Mouse (Mus musculus) cerebellum, adult 2 months (tissue): ENCODE data around the gene Stom. TPM values are rescaled to one million over a fixed set of nuclear protein-coding genes. Genes with fewer than 3 reads are reported as not detected.

ENCODE experiments used
- DNase-seq, 2 experiments: peaks; one replicate each; pipeline ENCODE4 v3.0.0; 2021
- H3K27ac ChIP-seq: fragments of 200-500 bp; 2 replicates; pipeline ENCODE4 v1.5.1; 2012; ENCODE audit warnings: low read length, control low read depth, inconsistent platforms; ENCODE audit not compliant: insufficient read depth
- H3K27me3 ChIP-seq: fragments of 200-500 bp; 2 replicates; pipeline ENCODE4 v1.6.1; 2012; ENCODE audit warnings: inconsistent platforms, mild to moderate bottlenecking, low read length, moderate library complexity; ENCODE audit not compliant: control insufficient read depth, insufficient read depth
- H3K4me1 ChIP-seq: fragments of 200-500 bp; 2 replicates; pipeline ENCODE4 v1.6.1; 2011; ENCODE audit warnings: low read length; ENCODE audit not compliant: control insufficient read depth, insufficient read depth
- H3K4me3 ChIP-seq: fragments of 200-500 bp; replicated peaks from 2 replicates; pipeline ENCODE3; 2011; ENCODE audit warnings: mild to moderate bottlenecking, low read depth, low read length, control low read depth; ENCODE audit not compliant: insufficient read depth
- CTCF ChIP-seq: fragments of 200-500 bp; IDR thresholded peaks from 2 replicates; pipeline ENCODE4 v1.5.1; 2011; ENCODE audit warnings: low read depth, mild to moderate bottlenecking, control low read depth, low read length, moderate library complexity, borderline replicate concordance; ENCODE audit not compliant: insufficient read depth
- POLR2A ChIP-seq: fragments of 200-500 bp; IDR thresholded peaks from 2 replicates; pipeline ENCODE4 v1.6.1; 2011; ENCODE audit warnings: low read length, control low read depth, borderline replicate concordance; ENCODE audit not compliant: insufficient read depth
- WGBS: fragments of 180-500 bp; shearing (Covaris S2); methylation state at CpG from one replicate; pipeline ENCODE4 v1.1.7; 2018; 5-methylcytosine and 5-hydroxymethylcytosine counted together
- polyA plus RNA-seq: library from polyadenylated mRNA; depleted of rRNA; stranded (reverse); fragments of >200 nt; gene quantifications from 2 replicates; pipeline ENCODE4 v1.2.3, GENCODE M21; 2012

Gene Stom
- polyA plus RNA-seq, 1 experiment, result 14.9 TPM

DNA sequence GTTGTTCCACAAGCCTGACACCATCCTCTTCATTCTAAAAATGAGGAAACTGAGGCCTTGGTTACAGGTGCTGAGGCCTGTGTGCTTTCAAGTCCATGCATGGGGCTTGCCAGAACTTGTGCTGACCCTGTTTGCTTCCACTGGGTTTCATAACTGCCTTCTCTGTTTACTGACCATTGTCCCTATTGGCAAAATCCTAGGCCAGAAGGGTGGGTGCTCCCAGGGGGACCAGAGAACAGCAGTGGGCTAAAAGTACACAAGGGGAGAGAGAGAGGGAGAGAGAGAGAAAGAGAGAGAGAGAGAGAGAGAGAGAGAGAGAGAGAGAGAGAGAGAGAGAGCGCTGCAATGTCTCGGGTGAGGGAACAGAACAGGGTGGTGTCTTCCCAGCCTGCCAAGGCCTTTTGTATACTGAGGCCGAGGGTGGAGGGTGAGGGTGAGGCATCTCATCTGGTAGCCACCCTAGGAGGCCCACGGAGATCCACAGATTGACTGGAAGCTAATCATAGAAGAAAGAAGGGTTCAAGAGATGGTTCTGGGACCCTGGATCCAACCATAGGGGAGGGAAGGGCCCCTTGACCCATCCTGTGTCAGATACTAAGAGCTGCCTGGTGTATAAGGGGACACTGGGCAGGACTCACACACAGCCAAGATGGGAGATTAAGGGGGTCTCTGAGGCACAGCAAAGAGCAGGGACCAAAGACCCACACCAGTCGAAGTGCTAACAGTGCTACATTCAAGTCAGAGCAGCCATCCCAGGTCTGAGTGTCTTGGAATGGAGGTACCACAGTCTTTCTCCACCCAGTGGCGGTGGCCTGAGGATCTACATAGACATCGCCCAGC lies 58.2 kb downstream of the Stom start:
- no peak overlapping the region for H3K4me3 ChIP-seq
- no peak for TF ChIP-seq POLR2A
- no peak for TF ChIP-seq CTCF
- H3K4me1 ChIP-seq, result no peaks in the 10 kb centered on the region
- no peaks in the 10 kb centered on the region; the same call in 1 of the 2 replicates for H3K27me3 ChIP-seq
- DNase-seq, result no peak
- 84% methylated on average over 7 of the region's 7 CpGs for WGBS
- no peak overlapping the region; the same call in 1 of the 2 replicates for H3K27ac ChIP-seq

DNA sequence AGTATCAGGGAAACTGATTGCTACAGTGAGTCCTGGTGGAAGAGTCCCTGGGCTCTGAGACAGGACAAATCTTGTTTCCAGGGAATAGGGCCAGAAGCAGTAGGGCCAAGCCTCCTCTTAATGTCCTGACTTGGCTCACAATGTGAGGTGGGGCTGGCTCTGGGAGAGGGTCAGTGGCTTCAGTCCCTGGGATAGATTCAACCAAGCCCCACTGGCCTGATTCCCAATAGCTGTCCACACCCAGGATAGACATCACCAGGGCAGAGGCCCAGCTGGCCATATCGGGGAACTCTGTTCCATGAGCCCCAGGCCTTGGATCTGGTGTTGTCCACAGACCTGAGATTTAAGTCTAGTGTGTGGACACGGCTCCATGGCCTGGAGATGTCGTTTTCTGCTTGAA lies 59.1 kb downstream of the Stom start:
- H3K4me3 ChIP-seq, result no peak overlapping the region
- DNase-seq, result peak in 1 of 2 experiments; percentile 32
- no peaks in the 10 kb centered on the region; the same call in 1 of the 2 replicates for H3K27me3 ChIP-seq
- no peak for TF ChIP-seq CTCF
- TF ChIP-seq POLR2A, result no peak
- 32% methylated on average over 3 of the region's 3 CpGs for WGBS
- no peak overlapping the region for H3K27ac ChIP-seq
- no peaks in the 10 kb centered on the region for H3K4me1 ChIP-seq

DNA sequence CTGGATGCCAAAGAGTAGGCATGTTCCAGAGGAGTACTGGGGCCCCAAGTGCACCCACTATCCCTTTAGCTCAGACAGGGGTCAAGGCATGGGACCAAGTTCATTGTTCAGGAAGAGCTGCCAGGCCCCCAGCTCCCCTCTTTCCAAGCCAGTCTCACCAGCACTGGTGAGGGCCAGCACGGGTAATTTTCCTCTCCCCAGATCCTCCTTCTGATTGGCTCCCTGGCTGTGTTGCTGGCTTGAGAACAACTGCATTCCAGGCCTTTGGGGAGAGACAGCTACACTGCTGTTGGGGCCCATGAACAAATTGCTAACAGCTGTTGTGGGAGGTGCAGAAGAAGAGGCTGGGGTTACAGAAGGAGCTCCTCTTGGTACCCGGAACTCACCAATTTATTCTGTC lies 63.2 kb downstream of the Stom start:
- 13% methylated on average over 2 of the region's 2 CpGs for WGBS
- H3K4me3 ChIP-seq, result no peak overlapping the region
- no peaks in the 10 kb centered on the region for H3K4me1 ChIP-seq
- no peaks in the 10 kb centered on the region for H3K27me3 ChIP-seq
- peak in 1 of 2 experiments; percentile 33 for DNase-seq
- H3K27ac ChIP-seq, result no peak overlapping the region
- TF ChIP-seq CTCF (no peak), POLR2A (no peak)

DNA sequence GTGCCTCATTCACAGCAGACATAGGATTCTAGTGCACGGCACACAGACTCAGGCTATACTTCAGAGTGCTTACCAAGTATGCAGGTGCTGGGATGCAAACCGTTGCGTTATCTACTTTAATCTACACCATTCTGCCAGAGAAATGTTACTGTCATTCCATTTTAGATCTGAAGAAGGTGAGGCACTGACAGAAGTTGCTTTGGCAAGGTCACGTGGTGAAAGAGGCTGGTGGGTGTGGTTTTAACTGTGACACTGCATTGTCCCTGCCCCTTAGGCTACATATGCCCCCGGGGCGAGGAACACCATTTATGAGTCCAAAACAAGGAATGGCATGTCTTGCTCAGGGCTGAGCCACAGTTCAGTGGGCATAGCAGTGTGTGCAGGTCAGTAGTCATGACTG lies 63.9 kb downstream of the Stom start:
- no peak for DNase-seq
- Histone ChIP-seq H3K27me3 (no peaks in the 10 kb centered on the region), H3K4me3 (no peak overlapping the region), H3K27ac (no peak overlapping the region), H3K4me1 (no peaks in the 10 kb centered on the region)
- WGBS, result 85% methylated on average over 6 of the region's 6 CpGs
- no peak for TF ChIP-seq CTCF
- no peak for TF ChIP-seq POLR2A

DNA sequence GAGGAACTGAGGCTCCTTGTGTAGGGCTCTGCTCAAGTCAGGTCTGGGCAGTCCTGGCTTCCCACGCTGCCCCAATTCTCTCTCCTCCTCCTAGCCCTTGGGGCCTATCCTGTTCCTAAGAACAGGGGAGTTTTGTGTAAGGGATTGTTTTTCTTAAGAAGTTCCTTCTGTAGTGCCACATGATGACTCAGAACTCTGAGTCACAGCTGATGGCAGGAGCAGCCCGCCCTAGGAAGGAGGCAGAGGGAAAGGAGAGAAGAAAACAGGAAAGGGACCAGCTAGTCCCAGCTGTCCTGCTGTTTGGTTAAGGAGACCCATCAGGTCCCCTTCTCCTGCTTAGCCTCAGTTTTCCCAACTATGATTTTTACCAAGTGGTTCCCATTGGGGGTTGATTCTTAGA lies 65.0 kb downstream of the Stom start:
- H3K27me3 ChIP-seq, result no peaks in the 10 kb centered on the region
- H3K4me3 ChIP-seq, result no peak overlapping the region
- no peak for DNase-seq
- WGBS, result 96% methylated on average over 2 of the region's 2 CpGs
- H3K4me1 ChIP-seq, result no peaks in the 10 kb centered on the region
- no peak overlapping the region for H3K27ac ChIP-seq
- no peak for TF ChIP-seq CTCF
- no peak for TF ChIP-seq POLR2A

DNA sequence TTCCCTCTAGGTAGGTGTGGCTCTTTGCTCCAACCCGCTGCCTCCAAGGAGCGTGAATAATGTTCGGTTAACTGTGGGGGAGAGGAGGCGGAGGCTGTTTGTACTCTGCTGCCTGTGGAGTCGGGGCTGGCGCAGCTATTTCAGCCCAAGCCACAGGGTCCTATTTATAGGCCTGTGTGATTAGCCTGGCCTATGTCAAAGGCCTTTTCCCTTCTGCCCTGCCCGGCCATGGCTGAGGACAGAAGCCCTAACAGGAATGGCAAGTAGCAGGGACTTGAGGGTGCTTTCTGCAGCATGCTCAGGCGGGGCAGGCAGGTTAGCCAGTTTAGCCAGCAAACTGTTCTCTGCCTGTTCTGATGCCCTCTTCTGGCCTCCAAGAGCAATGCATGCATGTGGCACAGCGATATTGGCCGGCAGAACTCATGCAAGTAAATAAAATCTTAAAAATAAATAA lies 66.2 kb downstream of the Stom start:
- Histone ChIP-seq H3K4me3 (no peak overlapping the region), H3K4me1 (no peaks in the 10 kb centered on the region), H3K27ac (no peak overlapping the region), H3K27me3 (no peaks in the 10 kb centered on the region)
- DNase-seq, result peak; percentile 45 to 56
- 7% methylated on average over 10 of the region's 10 CpGs for WGBS
- TF ChIP-seq POLR2A, result no peak
- peak; percentile 79 for TF ChIP-seq CTCF

DNA sequence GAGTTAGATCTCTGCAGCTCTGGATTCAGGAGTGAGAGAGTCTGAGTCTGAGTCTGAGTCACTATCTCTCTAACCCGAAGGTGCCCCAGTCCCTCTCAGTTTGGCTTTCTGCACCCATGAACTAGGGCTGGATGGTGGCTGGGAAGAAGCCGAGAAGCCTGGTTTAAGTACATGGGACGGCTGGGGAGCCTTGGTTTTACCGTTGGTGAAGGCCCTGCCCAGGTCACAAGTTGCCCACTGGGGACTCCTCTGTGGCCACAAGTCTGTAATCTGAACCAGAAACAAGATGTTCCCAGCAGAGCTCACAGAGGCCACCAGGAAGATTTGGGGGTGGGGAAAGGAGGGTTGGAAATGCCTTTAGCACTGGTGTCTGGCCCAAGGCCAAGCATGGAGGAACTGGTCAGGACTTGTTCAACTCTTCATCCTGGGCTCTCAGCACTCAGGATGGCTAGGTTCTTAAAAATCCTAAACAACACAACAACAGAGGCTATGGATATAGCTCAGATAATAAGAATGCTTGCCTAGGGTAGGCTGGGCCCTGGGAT lies 67.0 kb downstream of the Stom start:
- Histone ChIP-seq H3K27ac (no peak overlapping the region), H3K27me3 (no peaks in the 10 kb centered on the region), H3K4me3 (no peak overlapping the region), H3K4me1 (no peaks in the 10 kb centered on the region)
- TF ChIP-seq POLR2A (no peak), CTCF (no peak)
- WGBS, result 77% methylated on average over 4 of the region's 4 CpGs
- no peak for DNase-seq

DNA sequence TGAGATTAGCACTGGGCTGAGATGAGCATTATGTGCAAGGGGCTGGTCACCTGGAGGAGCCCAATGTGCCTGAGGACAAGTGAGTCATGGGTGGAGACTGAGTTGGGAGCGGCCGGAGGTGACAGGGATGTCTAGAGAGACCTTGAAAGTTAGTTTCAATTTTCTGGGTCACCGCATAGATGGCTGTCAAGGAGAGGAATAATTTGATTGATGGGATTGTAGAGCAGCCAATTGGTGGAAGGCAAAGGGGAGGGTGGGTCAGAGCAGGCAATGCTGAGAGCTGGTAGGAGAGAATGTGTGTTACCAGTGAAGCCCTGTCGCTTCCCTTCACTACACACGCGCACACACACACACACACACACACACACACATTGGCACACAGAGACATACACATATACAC lies 67.6 kb downstream of the Stom start:
- no peak for TF ChIP-seq CTCF
- no peak for TF ChIP-seq POLR2A
- Histone ChIP-seq H3K4me3 (no peak overlapping the region), H3K4me1 (no peaks in the 10 kb centered on the region), H3K27ac (no peak overlapping the region), H3K27me3 (no peaks in the 10 kb centered on the region)
- 94% methylated on average over 6 of the region's 6 CpGs for WGBS
- DNase-seq, result no peak
